ENCODE assay signal across 18 mouse cellular contexts in genomic region chr1:58071509-58071908, GRCm38 (mm10). TPM values are rescaled to one million over a fixed set of nuclear protein-coding genes. Genes with fewer than 3 reads are reported as not detected.
"Had no signal": no experiment of that assay in that cellular context is flagged by ENCODE, and none has a peak within 500 bp of the region (broad histone marks: within the 10 kb centered on the region; RNA-seq: fewer than 3 reads in every experiment).

No protein-coding gene starts in this region.

- H3K9me3 ChIP-seq: limb, embryonic 15.5 days; liver, embryonic 13.5 days; liver, embryonic 15.5 days; lung, embryonic 15.5 days; megakaryocyte, embryonic 14.5 days; midbrain, embryonic 13.5 days; midbrain, embryonic 15.5 days; neural tube, embryonic 12.5 days; stomach, embryonic 15.5 days had no signal

- DNase-seq: liver, embryonic 13.5 days; lung, postnatal 4 days; right cerebral cortex, postnatal 14 days; thymus, adult 2 months; thymus, postnatal 25 days; thymus, postnatal 4 days had no signal

- H3K27me3 ChIP-seq: limb, embryonic 15.5 days; liver, embryonic 13.5 days; liver, embryonic 15.5 days; lung, embryonic 15.5 days; midbrain, embryonic 13.5 days; midbrain, embryonic 15.5 days; neural tube, embryonic 12.5 days; stomach, embryonic 15.5 days had no signal

- H3K4me3 ChIP-seq: limb, embryonic 15.5 days; liver, embryonic 13.5 days; liver, embryonic 15.5 days; lung, embryonic 15.5 days; megakaryocyte, embryonic 14.5 days; midbrain, embryonic 13.5 days; midbrain, embryonic 15.5 days; neural tube, embryonic 12.5 days; stomach, embryonic 15.5 days had no signal

- H3K27ac ChIP-seq: limb, embryonic 15.5 days; liver, embryonic 13.5 days; liver, embryonic 15.5 days; lung, embryonic 15.5 days; midbrain, embryonic 13.5 days; midbrain, embryonic 15.5 days; neural tube, embryonic 12.5 days; stomach, embryonic 15.5 days; stomach, postnatal 0 days had no signal

- ATAC-seq: midbrain, embryonic 13.5 days; midbrain, embryonic 15.5 days had no signal

- H3K36me3 ChIP-seq: limb, embryonic 15.5 days; liver, embryonic 13.5 days; liver, embryonic 15.5 days; lung, embryonic 15.5 days; midbrain, embryonic 13.5 days; midbrain, embryonic 15.5 days; neural tube, embryonic 12.5 days; stomach, embryonic 15.5 days had no signal

- H3K4me1 ChIP-seq: limb, embryonic 15.5 days; liver, embryonic 13.5 days; liver, embryonic 15.5 days; megakaryocyte, embryonic 14.5 days; midbrain, embryonic 15.5 days; neural tube, embryonic 12.5 days; stomach, embryonic 15.5 days had no signal

- H3K4me2 ChIP-seq: limb, embryonic 15.5 days; liver, embryonic 13.5 days; liver, embryonic 15.5 days; lung, embryonic 15.5 days; midbrain, embryonic 11.5 days; midbrain, embryonic 13.5 days; midbrain, embryonic 15.5 days; neural tube, embryonic 12.5 days; stomach, embryonic 15.5 days had no signal

- H3K9ac ChIP-seq: limb, embryonic 15.5 days; liver, embryonic 13.5 days; liver, embryonic 15.5 days; lung, embryonic 15.5 days; midbrain, embryonic 13.5 days; midbrain, embryonic 15.5 days; neural tube, embryonic 12.5 days; stomach, embryonic 15.5 days had no signal

RNA-seq across cellular contexts. Expression of gene Aox3, which starts 41.4 kb away (rescaled TPM):
- total RNA-seq: midbrain, postnatal 0 days; neutrophil, adult 5-6 weeks had no signal
